Mouse (Mus musculus) bone marrow, adult 2 months (tissue): ENCODE data around the gene Rsl1d1.

ENCODE experiments used
- CTCF ChIP-seq: fragments of 200-500 bp; IDR thresholded peaks from 2 replicates; pipeline ENCODE4 v1.5.1; 2011; ENCODE audit warnings: low read length, control low read depth; ENCODE audit not compliant: control insufficient read depth, insufficient read depth
- POLR2A ChIP-seq: fragments of 200-500 bp; IDR thresholded peaks from 2 replicates; pipeline ENCODE4 v1.6.1; 2011; ENCODE audit warnings: low read depth, mild to moderate bottlenecking, control low read depth, low read length, borderline replicate concordance; ENCODE audit not compliant: control insufficient read depth

- TF ChIP-seq CTCF (no peak), POLR2A (no peak)
Measured at GRCm38 (mm10) chr16:11200247-11200646, 2.9 kb downstream of the Rsl1d1 start.
